Mouse (Mus musculus): ENCODE data around the gene Mb21d2.

- TF ChIP-seq CTCF (IDR thresholded peaks at IDR 0.05; ENCODE audit: control insufficient read depth, insufficient read depth, insufficient read length) (no peak), CEBPB (IDR thresholded peaks at IDR 0.05; ENCODE audit: low read depth) (no peak), USF1 (IDR thresholded peaks at IDR 0.05; ENCODE audit: low read depth) (no peak), MYOD1 (IDR thresholded peaks at IDR 0.05; ENCODE audit: control insufficient read depth, insufficient read length, low read depth) (no peak), MYOG (IDR thresholded peaks at IDR 0.05; ENCODE audit: control insufficient read depth, extremely low read depth, insufficient read length) (no peak)
These were observed 1.7 kb upstream of the Mb21d2 start for GRCm38 (mm10) chr16:28931213-28931612.

Data from C2C12 (cell line).